Mouse (Mus musculus) neural tube, embryonic 14.5 days (tissue): Measurements from ENCODE around the gene C130074G19Rik. TPM values are rescaled to one million over a fixed set of nuclear protein-coding genes. Genes with fewer than 3 reads are reported as not detected.

Source experiments
- ATAC-seq: fragments of 200-750 bp; cut with Nextera tagmentation; 2 replicates; pipeline ENCODE4 v1.8.0; 2017; ENCODE audit warnings: low read depth, mild to moderate bottlenecking, moderate TSS enrichment, moderate library complexity
- H3K27ac ChIP-seq: fragments of 300-500 bp; sonication (generic); 2 replicates; pipeline ENCODE4 v1.5.1; 2014; ENCODE audit warnings: low read depth, mild to moderate bottlenecking, control low read depth, low read length, moderate library complexity, mixed read lengths
- H3K27me3 ChIP-seq: fragments of 300-500 bp; sonication (generic); 2 replicates; pipeline ENCODE4 v1.6.1; 2014; ENCODE audit warnings: low read length; ENCODE audit not compliant: control insufficient read depth, insufficient read depth
- H3K36me3 ChIP-seq: fragments of 300-500 bp; sonication (generic); 2 replicates; pipeline ENCODE4 v1.6.1; 2014; ENCODE audit warnings: low read length, mixed read lengths; ENCODE audit not compliant: control insufficient read depth, insufficient read depth
- H3K4me1 ChIP-seq: fragments of 300-500 bp; sonication (generic); 2 replicates; pipeline ENCODE4 v1.6.1; 2014; ENCODE audit warnings: low read length; ENCODE audit not compliant: control insufficient read depth, insufficient read depth
- H3K4me2 ChIP-seq: fragments of 300-500 bp; sonication (generic); 2 replicates; pipeline ENCODE4 v1.6.1; 2014; ENCODE audit warnings: mild to moderate bottlenecking, low read depth, low read length, control low read depth
- H3K4me3 ChIP-seq: fragments of 300-500 bp; sonication (generic); 2 replicates; pipeline ENCODE4 v1.5.1; 2014; ENCODE audit warnings: low read depth, low read length, control low read depth, mixed read lengths
- H3K9ac ChIP-seq: fragments of 300-500 bp; sonication (generic); replicated peaks from 2 replicates; pipeline ENCODE4 v1.6.1; 2014; ENCODE audit warnings: low read depth, mild to moderate bottlenecking, control low read depth, low read length, mixed read lengths
- H3K9me3 ChIP-seq: fragments of 300-500 bp; sonication (generic); 2 replicates; pipeline ENCODE4 v1.6.1; 2016; ENCODE audit warnings: low read length; ENCODE audit not compliant: control insufficient read depth
- WGBS: fragments of 180-500 bp; shearing (Covaris S2); extraction: QIAGEN DNeasy Blood & Tissue Kit; methylation state at CpG from one replicate; pipeline ENCODE4 v1.1.7; 2014; 5-methylcytosine and 5-hydroxymethylcytosine counted together
- polyA plus RNA-seq: library from polyadenylated mRNA; unstranded; fragments of >200 nt; fragmentation: Nextera tagmentation; extraction: Ambion mirVana; gene quantifications from 2 replicates; pipeline ENCODE4 v1.2.1, GENCODE M21; 2014

C130074G19Rik gene
- polyA plus RNA-seq, 1 experiment from 2014 or later = 0.48 TPM

DNA sequence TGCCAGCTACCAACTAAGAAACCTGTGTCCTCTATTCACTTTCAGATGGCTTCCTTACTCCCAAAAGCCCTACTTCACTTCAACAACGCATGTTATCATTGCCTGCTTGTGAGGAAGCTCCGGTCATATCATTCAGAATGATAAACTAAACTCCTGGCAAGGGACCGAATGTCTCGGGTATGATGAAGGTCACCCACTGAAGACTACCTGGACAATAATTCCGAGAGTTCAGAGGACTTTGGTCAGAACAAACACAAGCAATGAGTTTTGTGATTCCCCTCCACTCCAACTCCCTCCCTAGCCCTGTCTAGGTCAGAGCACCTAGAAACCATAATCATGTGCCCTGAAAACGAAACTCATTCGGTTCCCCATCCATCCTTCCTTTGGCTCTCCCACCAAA is 1.2 kb downstream of the C130074G19Rik start:
- WGBS = 68% methylated on average over 7 of the region's 7 CpGs
- H3K4me2 ChIP-seq = no peak overlapping the region
- H3K27me3 ChIP-seq = peaks cover 14% of the 10 kb centered on the region
- H3K4me3 ChIP-seq = peak overlapping the region; percentile 39; the same call in 1 of the 2 replicates
- H3K9ac ChIP-seq = no peak overlapping the region
- H3K9me3 ChIP-seq = no peaks in the 10 kb centered on the region
- H3K4me1 ChIP-seq = 0 out of 2 replicates have a peak, but pooled peaks cover 4% of the 10 kb centered on the region
- no peaks in the 10 kb centered on the region for H3K36me3 ChIP-seq
- no peak for ATAC-seq
- H3K27ac ChIP-seq = no peak overlapping the region

DNA sequence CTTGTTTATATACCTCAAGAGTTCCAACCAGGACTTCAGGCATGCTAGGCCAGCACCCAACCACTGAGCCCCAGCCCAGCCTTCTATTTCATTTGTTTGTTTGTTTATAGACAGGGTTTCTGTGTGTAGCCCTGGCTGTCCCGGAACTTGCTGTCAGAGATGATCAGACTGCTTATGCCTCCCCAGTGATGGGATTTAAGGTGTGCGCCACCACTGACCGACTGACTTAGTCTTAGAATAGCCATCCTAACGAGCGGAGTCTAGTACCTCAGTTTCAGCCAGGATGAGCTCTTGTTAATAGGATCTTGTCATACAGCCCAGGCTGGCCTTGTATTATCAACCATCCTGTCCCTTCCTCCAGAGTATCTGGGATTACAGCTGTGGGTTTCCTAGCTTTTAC is 1.8 kb downstream of the C130074G19Rik start:
- Histone ChIP-seq H3K9ac (no peak overlapping the region), H3K4me1 (0 out of 2 replicates have a peak, but pooled peaks cover 4% of the 10 kb centered on the region), H3K27ac (no peak overlapping the region), H3K9me3 (no peaks in the 10 kb centered on the region), H3K36me3 (no peaks in the 10 kb centered on the region), H3K27me3 (peaks cover 14% of the 10 kb centered on the region), H3K4me3 (no peak overlapping the region), H3K4me2 (no peak overlapping the region)
- 88% methylated on average over 5 of the region's 5 CpGs for WGBS
- ATAC-seq = no peak

DNA sequence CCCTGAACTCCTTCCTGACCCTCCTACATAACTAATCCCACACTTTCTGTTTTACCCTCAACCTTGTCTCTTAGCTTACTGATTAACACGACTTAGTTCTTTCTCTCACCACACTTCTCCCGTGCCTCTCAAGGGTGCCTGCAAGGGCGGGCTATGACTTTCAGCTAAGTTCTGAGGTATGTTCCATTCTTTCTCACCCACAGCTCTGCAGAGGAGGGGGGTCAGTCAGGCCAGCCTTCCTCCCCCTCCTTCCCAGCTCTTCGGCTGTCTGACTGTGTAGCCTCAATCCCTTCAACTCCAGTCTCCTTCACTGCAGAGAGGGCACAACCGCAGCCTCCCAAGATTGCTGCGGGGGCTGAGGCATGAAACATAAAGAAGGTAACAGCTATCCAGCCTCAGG is 4.2 kb downstream of the C130074G19Rik start:
- Histone ChIP-seq H3K27me3 (peaks cover 13% of the 10 kb centered on the region), H3K4me3 (no peak overlapping the region), H3K4me1 (0 out of 2 replicates have a peak, but pooled peaks cover 4% of the 10 kb centered on the region), H3K27ac (no peak overlapping the region), H3K36me3 (no peaks in the 10 kb centered on the region), H3K4me2 (no peak overlapping the region), H3K9ac (no peak overlapping the region), H3K9me3 (no peaks in the 10 kb centered on the region)
- whole genome bisulfite sequencing = 63% methylated on average over 6 of the region's 6 CpGs
- ATAC-seq = no peak

- Histone ChIP-seq H3K4me2 (no peak overlapping the region), H3K4me3 (no peak overlapping the region), H3K4me1 (no peaks in the 10 kb centered on the region), H3K27me3 (no peaks in the 10 kb centered on the region; the same call in 1 of the 2 replicates), H3K36me3 (no peaks in the 10 kb centered on the region), H3K9ac (no peak overlapping the region), H3K27ac (no peak overlapping the region), H3K9me3 (no peaks in the 10 kb centered on the region)
- 67% methylated on average over 2 of the region's 2 CpGs for WGBS
- ATAC-seq = no peak
Observed at GRCm38 (mm10) chr1:184877306-184877705, 5.7 kb downstream of the C130074G19Rik start.

DNA sequence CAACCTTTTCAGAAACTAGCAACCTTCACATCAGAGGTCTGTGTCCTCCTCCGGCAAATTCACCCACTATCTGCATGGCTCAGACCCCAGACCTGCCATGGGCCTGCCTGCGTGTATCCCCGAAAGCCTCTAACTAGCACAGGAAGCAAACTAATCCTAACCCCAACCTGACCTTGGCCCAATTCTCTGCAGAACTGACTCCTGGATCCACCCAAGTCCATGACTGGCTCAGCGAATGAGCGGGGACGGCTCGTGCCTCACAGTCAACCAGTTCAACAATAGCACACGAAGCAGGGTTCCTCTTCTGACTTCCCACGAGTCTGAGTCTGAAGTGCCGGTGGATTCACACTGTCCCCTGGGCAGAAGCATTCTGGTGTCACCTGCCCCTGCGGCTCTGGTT is 9.1 kb downstream of the C130074G19Rik start:
- Histone ChIP-seq H3K27me3 (no peaks in the 10 kb centered on the region), H3K4me2 (no peak overlapping the region), H3K9ac (no peak overlapping the region), H3K9me3 (no peaks in the 10 kb centered on the region), H3K27ac (no peak overlapping the region), H3K4me1 (no peaks in the 10 kb centered on the region), H3K4me3 (no peak overlapping the region), H3K36me3 (no peaks in the 10 kb centered on the region)
- WGBS = 77% methylated on average over 11 of the region's 11 CpGs
- ATAC-seq = no peak

GRCm38 (mm10) chr1:184872069-184872819 is 10.8 kb downstream of the C130074G19Rik start:
- Histone ChIP-seq H3K27me3 (no peaks in the 10 kb centered on the region), H3K4me2 (no peak overlapping the region), H3K36me3 (no peaks in the 10 kb centered on the region), H3K27ac (no peak overlapping the region), H3K9me3 (no peaks in the 10 kb centered on the region), H3K4me3 (no peak overlapping the region), H3K4me1 (no peaks in the 10 kb centered on the region), H3K9ac (no peak overlapping the region)
- 84% methylated on average over 7 of the region's 7 CpGs for WGBS
- ATAC-seq = no peak

DNA sequence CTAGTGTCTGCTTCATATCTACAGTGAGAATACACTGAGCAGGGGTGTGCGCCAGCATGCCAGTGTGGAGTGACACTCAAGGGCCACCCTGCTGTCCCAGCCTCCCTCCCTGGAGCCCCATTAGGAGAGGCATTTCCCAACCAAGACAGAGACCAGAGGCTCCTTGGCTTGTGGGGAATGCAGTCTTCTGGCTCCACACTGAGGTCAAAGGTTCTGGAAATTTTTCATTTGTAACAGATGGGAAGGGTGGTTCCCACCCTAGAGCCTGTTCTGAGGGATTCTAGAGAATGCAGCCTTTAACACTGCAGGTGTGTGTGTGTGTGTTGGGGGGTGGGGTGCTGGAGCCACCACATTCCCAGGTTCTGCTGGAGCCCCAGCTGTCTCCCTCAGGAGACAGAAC is 11.5 kb downstream of the C130074G19Rik start:
- Histone ChIP-seq H3K4me2 (no peak overlapping the region), H3K27ac (no peak overlapping the region), H3K27me3 (no peaks in the 10 kb centered on the region), H3K36me3 (no peaks in the 10 kb centered on the region), H3K4me1 (no peaks in the 10 kb centered on the region), H3K9me3 (no peaks in the 10 kb centered on the region), H3K9ac (no peak overlapping the region), H3K4me3 (no peak overlapping the region)
- no peak for ATAC-seq
- WGBS = 91% methylated on average over 1 of the region's 1 CpGs

DNA sequence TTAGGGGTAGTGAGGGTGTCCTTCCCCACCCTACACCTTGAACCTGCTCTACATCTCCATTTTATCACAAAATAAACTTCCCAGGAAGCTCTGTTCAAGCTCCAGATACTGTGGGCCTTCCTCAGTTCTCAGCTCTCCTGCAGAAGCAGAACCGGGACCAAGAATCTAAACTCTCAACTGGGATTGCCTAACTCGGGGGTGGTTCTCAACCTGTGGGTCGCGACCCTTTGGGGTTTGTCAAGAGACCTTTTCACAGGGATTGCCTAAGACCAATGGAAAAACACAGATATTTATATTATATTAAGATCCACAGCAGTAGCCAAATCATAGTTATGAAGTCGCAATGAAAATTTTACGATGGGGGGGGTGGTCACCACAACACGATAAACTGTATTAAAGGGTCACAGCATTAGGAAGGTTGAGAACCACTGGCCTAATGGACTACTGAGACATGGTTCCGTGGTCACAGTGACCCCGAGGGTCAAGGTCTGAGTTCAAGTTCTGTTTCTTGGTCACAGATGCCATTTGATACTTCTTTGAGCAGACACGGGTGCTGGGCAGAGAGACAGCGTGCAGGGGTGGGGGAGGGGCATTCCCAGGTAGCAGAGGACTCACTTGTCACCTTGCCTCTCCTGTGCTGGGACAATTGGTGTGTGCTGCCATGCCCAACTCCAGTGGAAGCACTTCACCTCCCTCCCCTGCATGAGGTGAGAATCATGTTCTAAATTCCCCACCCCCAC is 12.2 kb downstream of the C130074G19Rik start:
- Histone ChIP-seq H3K9ac (no peak overlapping the region), H3K27me3 (no peaks in the 10 kb centered on the region), H3K4me2 (no peak overlapping the region), H3K4me1 (no peaks in the 10 kb centered on the region), H3K27ac (no peak overlapping the region), H3K36me3 (no peaks in the 10 kb centered on the region), H3K9me3 (no peaks in the 10 kb centered on the region), H3K4me3 (no peak overlapping the region)
- ATAC-seq = no peak
- 89% methylated on average over 11 of the region's 11 CpGs for WGBS

DNA sequence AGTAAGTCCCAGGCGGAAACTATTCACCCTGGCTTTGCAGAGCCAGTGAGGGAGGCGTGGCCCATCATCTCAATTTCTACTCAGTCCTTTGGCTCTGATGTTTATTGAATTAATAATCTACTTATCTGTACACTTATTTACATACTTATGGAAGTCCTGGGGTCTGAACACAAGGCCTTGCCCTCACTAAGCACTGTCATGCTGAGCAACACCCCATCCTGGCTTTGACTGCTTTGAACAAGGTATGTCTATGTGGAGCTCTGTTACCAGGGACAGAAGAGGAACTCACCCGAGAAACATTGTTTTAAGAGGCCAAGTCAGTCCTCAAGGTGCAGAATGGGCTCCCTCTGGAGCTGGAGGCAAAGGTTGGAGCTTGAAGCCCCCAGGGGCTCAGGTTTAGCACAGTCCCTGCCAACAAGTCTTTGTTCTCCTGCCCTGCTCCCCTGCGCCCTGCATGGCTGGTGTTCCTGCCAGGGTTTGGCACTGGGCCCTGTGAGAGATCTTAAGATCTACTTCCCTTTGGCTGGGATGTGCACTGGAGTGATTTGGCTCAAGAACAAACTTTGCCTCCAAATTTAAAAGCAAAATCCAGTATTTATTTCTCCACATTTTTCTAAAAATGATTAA is 13.0 kb downstream of the C130074G19Rik start:
- Histone ChIP-seq H3K4me1 (no peaks in the 10 kb centered on the region), H3K4me2 (no peak overlapping the region), H3K27me3 (no peaks in the 10 kb centered on the region), H3K9ac (no peak overlapping the region), H3K4me3 (no peak overlapping the region), H3K9me3 (no peaks in the 10 kb centered on the region), H3K36me3 (no peaks in the 10 kb centered on the region), H3K27ac (no peak overlapping the region)
- no peak for ATAC-seq
- WGBS = 63% methylated on average over 4 of the region's 4 CpGs
